Comparison of ENCODE assay signal across 14 mouse cellular contexts in the genomic region with DNA sequence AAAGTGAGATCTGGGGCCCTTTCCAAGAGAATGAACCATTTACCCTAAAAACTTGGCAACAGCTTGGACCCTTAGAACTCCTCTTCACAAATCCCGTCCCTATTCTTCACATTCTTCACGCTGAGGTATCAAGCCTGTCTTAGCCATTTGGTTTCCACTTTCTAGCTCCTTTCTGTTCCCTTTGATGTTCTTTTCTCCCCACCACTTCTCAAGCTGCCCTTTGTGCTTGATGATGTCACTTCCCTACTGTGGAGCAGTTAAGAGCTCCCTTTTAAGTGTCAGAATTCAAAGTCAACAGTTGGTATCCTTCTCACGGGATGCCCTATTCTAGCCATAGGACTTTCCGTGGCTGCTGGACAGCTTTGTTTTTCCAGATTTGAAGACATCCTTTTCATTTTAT. TPM values are rescaled to one million over a fixed set of nuclear protein-coding genes. Genes with fewer than 3 reads are reported as not detected.
DNase-seq lines count a peak whose midpoint lies in the region; ATAC-seq lines count a peak whose summit lies in the region.
"Had no signal": no experiment of that assay in that cellular context is flagged by ENCODE, and none has a peak within 500 bp of the region (broad histone marks: within the 10 kb centered on the region; RNA-seq: fewer than 3 reads in every experiment).

No protein-coding gene starts in this region.

- H3K27me3 ChIP-seq in heart, embryonic 10.5 days (ENCODE audit: insufficient read depth, poor library complexity, severe bottlenecking), result no peaks in the 10 kb centered on the region
- H3K27me3 ChIP-seq in lung, embryonic 16.5 days (ENCODE audit: control insufficient read depth, insufficient read depth, low read depth, low read length), result no peaks in the 10 kb centered on the region
- no peaks in the 10 kb centered on the region for H3K27me3 ChIP-seq in embryonic facial prominence, embryonic 13.5 days

- 21% methylated on average over 4 of the region's 4 CpGs for WGBS in heart, embryonic 10.5 days
- 8% methylated on average over 4 of the region's 4 CpGs for WGBS in lung, embryonic 16.5 days
- WGBS in embryonic facial prominence, embryonic 13.5 days, result 48% methylated on average over 4 of the region's 4 CpGs

- DNase-seq in heart, embryonic 10.5 days (ENCODE audit: low spot score), result no peak
- no peak for DNase-seq in heart, adult 8-10 months (ENCODE audit: low spot score)
- DNase-seq in lung, postnatal 14 days, result no peak
- peak; percentile 15 to 33 for DNase-seq in thymus, postnatal 10 days (ENCODE audit: low spot score in 2 of 2)
- no peak for DNase-seq in spleen, postnatal 14 days (ENCODE audit: low spot score in 2 of 2)
- no peak for DNase-seq in layer of hippocampus, adult 18-20 months (ENCODE audit: low spot score in 2 of 2)
- DNase-seq: adrenal gland, adult 2 months; B cell, adult 2 months; forebrain, postnatal 0 days; gastrocnemius, postnatal 25 days had no signal

- H3K36me3 ChIP-seq in heart, embryonic 10.5 days, result no peaks in the 10 kb centered on the region
- H3K36me3 ChIP-seq in lung, embryonic 16.5 days (ENCODE audit: control insufficient read depth, insufficient read depth, low read length), result no peaks in the 10 kb centered on the region
- H3K36me3 ChIP-seq in embryonic facial prominence, embryonic 13.5 days, result 0 out of 2 replicates have a peak, but pooled peaks cover 4% of the 10 kb centered on the region

- no peak overlapping the region for H3K9ac ChIP-seq in lung, embryonic 16.5 days (ENCODE audit: low read length)
- H3K9ac ChIP-seq in embryonic facial prominence, embryonic 13.5 days, result no peak overlapping the region
- H3K9ac ChIP-seq: forebrain, postnatal 0 days had no signal

- H3K4me3 ChIP-seq in heart, embryonic 10.5 days, result no peak overlapping the region
- H3K4me3 ChIP-seq in lung, embryonic 16.5 days (ENCODE audit: low read length), result no peak overlapping the region
- no peak overlapping the region for H3K4me3 ChIP-seq in embryonic facial prominence, embryonic 13.5 days
- H3K4me3 ChIP-seq: erythroblast, embryonic 14.5 days had no signal

- H3K27ac ChIP-seq in heart, embryonic 10.5 days, result peak overlapping the region; percentile 31; the same call in 1 of the 2 replicates
- peak overlapping the region; percentile 28 for H3K27ac ChIP-seq in lung, embryonic 16.5 days (ENCODE audit: low read length)
- H3K27ac ChIP-seq in embryonic facial prominence, embryonic 13.5 days, result 0 out of 2 replicates have a peak overlapping the region, but pooled peaks have one; percentile 80
- H3K27ac ChIP-seq: hindbrain, postnatal 0 days had no signal

- ATAC-seq in lung, embryonic 16.5 days (ENCODE audit: low read depth), result peak; percentile 67
- no peak for ATAC-seq in embryonic facial prominence, embryonic 13.5 days (ENCODE audit: insufficient number of reproducible peaks, insufficient read depth, low FRiP score, low TSS enrichment, low read depth)
- ATAC-seq: forebrain, postnatal 0 days; hindbrain, postnatal 0 days had no signal

- H3K4me2 ChIP-seq in lung, embryonic 16.5 days (ENCODE audit: low read depth, low read length), result 0 out of 2 replicates have a peak overlapping the region, but pooled peaks have one; percentile 1
- H3K4me2 ChIP-seq in embryonic facial prominence, embryonic 13.5 days, result no peak overlapping the region

- peaks cover 44% of the 10 kb centered on the region for H3K4me1 ChIP-seq in heart, embryonic 10.5 days
- peaks cover 28% of the 10 kb centered on the region for H3K4me1 ChIP-seq in lung, embryonic 16.5 days (replicated peaks; ENCODE audit: control insufficient read depth, insufficient read depth, low read length)
- H3K4me1 ChIP-seq in embryonic facial prominence, embryonic 13.5 days, result peaks cover 53% of the 10 kb centered on the region

- no peaks in the 10 kb centered on the region for H3K9me3 ChIP-seq in heart, embryonic 10.5 days
- no peaks in the 10 kb centered on the region for H3K9me3 ChIP-seq in lung, embryonic 16.5 days (ENCODE audit: control insufficient read depth, low read length)
- no peaks in the 10 kb centered on the region for H3K9me3 ChIP-seq in embryonic facial prominence, embryonic 13.5 days

RNA-seq across cellular contexts. Expression of a gene that starts 27.7 kb away (rescaled TPM):
- 55.6 and 60.0 TPM in 2 replicates for polyA plus RNA-seq in heart, embryonic 10.5 days (2016; fragmentation: Nextera tagmentation; extraction: Ambion mirVana)
- total RNA-seq in heart, adult 8-10 months (2022), result 10 to 100 TPM; 34.0 to 46.3 (median 40.7) TPM
- 84.4 and 95.3 TPM in 2 replicates for polyA plus RNA-seq in lung, embryonic 16.5 days (2015; fragmentation: Nextera tagmentation; extraction: Ambion mirVana)
- polyA plus RNA-seq in embryonic facial prominence, embryonic 13.5 days (2015; fragmentation: Nextera tagmentation; extraction: Ambion mirVana), result 81.6 and 89.9 TPM in 2 replicates
- total RNA-seq in layer of hippocampus, adult 18-20 months (2021), result 10 to 100 TPM; 69.9 to 72.5 TPM

Comparison
In these comparisons a context has a peak if more than half of its experiments do, and no peak if none do; other contexts are left out.
1. DNase-seq: peak in thymus, postnatal 10 days (2 of 2); none in heart, embryonic 10.5 days (single experiment), heart, adult 8-10 months (single experiment), lung, postnatal 14 days (single experiment), spleen, postnatal 14 days (0 of 2) and layer of hippocampus, adult 18-20 months (0 of 2).
2. H3K27ac ChIP-seq: peak in every context shown above with its lines; median percentile 80 in embryonic facial prominence, embryonic 13.5 days; 31 in heart, embryonic 10.5 days; 28 in lung, embryonic 16.5 days.